Mouse (Mus musculus): ENCODE data around the gene Zc3h12a. TPM values are rescaled to one million over a fixed set of nuclear protein-coding genes. Genes with fewer than 3 reads are reported as not detected.

Zc3h12a gene
- polyA plus RNA-seq, 1 experiment from 2014 or later = 0.14 TPM

DNA sequence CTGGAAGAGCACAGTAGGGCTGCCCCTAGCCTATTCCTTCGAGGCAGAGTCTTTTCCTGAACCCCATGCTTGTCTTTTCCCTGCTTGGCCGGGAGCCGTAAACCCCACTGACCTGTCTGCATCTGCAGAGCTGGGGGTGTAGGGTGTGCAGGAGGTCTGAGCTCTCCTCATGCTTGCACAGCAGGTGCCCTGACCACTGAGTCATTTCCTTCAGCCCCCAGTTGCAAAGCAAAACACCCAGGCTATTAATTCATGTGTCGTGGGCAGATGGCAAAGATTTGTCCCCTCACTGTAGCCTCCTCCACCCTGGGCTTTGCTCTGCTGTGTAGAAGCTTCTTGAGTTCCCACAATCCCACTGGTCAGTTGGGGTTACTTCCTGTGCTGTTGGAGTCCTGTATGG lies 30.2 kb downstream of the Zc3h12a start:
- no peak overlapping the region for H3K9ac ChIP-seq (replicated peaks)
- peaks cover 7% of the 10 kb centered on the region for H3K36me3 ChIP-seq
- no peak for ATAC-seq (replicated peaks)
- no peak overlapping the region for H3K27ac ChIP-seq (replicated peaks)
- H3K4me2 ChIP-seq (replicated peaks) = no peak overlapping the region
- no peaks in the 10 kb centered on the region for H3K9me3 ChIP-seq
- no peak overlapping the region for H3K4me3 ChIP-seq
- no peaks in the 10 kb centered on the region for H3K27me3 ChIP-seq
- no peaks in the 10 kb centered on the region; the same call in 1 of the 2 replicates for H3K4me1 ChIP-seq
- WGBS = 84% methylated on average over 4 of the region's 4 CpGs

DNA sequence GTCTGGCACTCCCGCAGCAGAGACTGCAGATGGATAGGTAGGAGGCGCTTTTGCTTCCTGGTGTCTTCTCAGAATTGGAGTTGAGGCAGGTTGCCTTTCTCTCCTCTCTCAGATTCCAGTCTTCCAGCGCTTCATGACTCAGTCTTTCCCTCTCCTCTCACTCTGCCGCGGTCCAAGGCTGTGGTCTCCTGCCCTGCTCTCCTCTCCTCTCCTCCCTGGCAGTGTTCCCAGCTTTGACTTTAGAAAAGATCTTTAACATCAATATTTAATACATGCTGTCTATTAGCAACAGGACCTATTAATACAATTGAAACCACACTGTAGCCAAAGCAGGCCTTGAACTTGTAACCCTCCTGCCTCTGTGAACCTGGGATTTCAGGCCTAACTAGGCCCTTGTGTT lies 31.6 kb downstream of the Zc3h12a start:
- no peaks in the 10 kb centered on the region; the same call in 1 of the 2 replicates for H3K4me1 ChIP-seq
- no peak overlapping the region for H3K9ac ChIP-seq (replicated peaks)
- no peaks in the 10 kb centered on the region for H3K27me3 ChIP-seq
- H3K4me3 ChIP-seq = no peak overlapping the region
- no peaks in the 10 kb centered on the region for H3K9me3 ChIP-seq
- peaks cover 16% of the 10 kb centered on the region for H3K36me3 ChIP-seq
- no peak overlapping the region for H3K27ac ChIP-seq (replicated peaks)
- no peak for ATAC-seq (replicated peaks)
- WGBS = 98% methylated on average over 5 of the region's 5 CpGs
- no peak overlapping the region for H3K4me2 ChIP-seq (replicated peaks)

DNA sequence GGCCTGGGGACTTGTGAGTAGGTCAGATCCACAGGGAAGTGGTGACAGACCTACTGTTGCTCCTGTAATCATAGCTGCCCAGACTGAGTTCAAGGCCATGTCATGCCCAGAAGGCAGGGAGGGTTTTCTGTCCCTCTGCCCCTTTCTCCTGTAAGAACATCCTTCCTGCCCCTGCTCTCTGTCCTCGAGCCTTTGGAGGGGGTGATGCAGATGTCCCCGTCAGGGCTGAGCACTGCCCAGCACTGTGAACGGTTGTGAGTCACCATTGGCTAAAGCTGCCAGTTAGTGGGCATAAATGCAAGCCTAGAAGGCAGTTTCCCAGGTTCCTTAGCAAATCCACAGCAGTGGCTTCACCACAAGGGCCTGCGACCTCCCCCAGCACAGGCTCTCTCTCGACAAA lies 34.6 kb downstream of the Zc3h12a start:
- no peak overlapping the region for H3K4me3 ChIP-seq
- no peaks in the 10 kb centered on the region for H3K27me3 ChIP-seq
- no peaks in the 10 kb centered on the region for H3K4me1 ChIP-seq
- H3K9ac ChIP-seq (replicated peaks) = no peak overlapping the region
- ATAC-seq (replicated peaks) = no peak
- H3K36me3 ChIP-seq = peaks cover 37% of the 10 kb centered on the region
- no peak overlapping the region for H3K4me2 ChIP-seq (replicated peaks)
- H3K27ac ChIP-seq (replicated peaks) = no peak overlapping the region
- no peaks in the 10 kb centered on the region for H3K9me3 ChIP-seq
- 88% methylated on average over 5 of the region's 5 CpGs for WGBS

DNA sequence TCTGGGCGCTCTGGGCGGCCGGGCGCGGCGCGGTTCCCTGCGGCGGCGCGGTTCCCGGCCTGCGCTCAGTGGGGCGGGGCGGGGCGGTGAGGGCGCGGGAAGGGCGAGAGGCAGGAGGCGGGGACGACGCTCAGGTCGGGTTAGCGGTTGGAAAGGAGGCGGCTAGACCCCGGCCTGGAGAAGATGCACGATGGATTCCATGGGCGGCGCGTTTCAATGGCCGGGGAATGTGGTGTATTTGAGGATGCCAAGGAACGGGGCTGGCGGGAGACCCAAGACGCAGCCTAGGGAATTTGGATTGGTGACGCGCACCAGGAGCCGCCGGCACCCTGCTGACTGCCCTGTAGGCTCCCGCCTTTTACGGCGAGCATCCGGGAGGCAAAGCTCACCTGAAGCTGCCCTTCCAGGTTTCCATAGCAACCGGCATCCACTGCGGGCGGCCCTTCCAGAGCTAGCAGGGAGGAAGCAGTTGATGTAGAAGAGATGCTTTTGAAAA lies 42.2 kb downstream of the Zc3h12a start:
- Histone ChIP-seq H3K9ac (replicated peaks) (peak overlapping the region; percentile 98), H3K4me3 (peak overlapping the region; percentile 98), H3K4me2 (replicated peaks) (peak overlapping the region; percentile 91), H3K9me3 (no peaks in the 10 kb centered on the region), H3K36me3 (peaks cover 26% of the 10 kb centered on the region), H3K27ac (replicated peaks) (peak overlapping the region; percentile 99), H3K27me3 (no peaks in the 10 kb centered on the region), H3K4me1 (peaks cover 23% of the 10 kb centered on the region)
- under 1% methylated on average over 45 of the region's 45 CpGs for WGBS
- ATAC-seq (replicated peaks) = peak; percentile 93

DNA sequence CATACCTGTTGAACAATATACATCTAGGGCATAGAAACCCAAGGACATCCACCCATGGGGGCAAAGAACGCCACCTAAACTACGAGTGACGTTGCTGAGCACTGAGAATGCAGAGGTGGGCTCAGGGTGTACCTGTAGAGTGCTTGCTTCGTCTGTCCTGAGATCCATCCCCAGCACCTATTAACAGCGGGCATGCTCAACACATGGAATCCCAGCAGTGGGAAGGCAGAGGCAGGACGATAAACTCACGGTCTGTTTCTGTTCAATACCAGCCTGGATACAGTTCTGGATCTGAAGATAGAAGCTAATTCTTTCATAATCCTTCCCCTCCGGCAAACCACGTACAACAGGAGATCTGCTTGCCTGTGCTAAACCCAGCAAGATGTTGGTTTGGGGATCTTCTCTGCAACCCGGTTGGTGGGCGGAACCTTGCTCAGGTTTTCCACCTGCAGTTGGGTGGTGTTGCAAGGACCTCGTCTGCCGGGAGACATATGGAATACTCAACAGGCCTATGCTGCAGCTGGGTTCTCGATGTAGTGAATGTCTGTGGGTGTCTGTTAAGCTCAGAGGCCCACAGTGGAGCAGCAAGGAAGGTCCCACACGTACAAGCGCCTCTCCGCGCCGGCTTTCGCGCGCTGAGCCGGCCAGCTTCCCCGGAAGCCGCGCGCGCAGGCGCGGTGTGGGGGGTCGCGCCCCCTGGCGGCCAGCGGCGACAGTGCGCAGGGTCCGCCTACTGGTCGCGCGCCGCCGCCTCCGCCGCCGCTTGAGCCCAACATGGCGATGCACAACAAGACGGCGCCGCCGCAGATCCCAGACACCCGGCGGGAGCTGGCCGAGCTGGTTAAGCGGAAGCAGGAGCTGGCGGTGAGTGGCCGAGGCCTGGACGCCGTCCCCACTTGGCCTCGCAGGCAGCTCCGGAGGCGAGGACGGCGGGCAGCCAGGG lies 43.0 kb downstream of the Zc3h12a start, which contains the start of gene Meaf6:
Gene Meaf6, plus strand, starts transcription at position 732 of the 943 bp plus-strand sequence.
- Histone ChIP-seq H3K9me3 (no peaks in the 10 kb centered on the region), H3K4me2 (replicated peaks) (peak within 1 kb of the TSS; percentile 91), H3K36me3 (peaks cover 19% of the 10 kb centered on the region), H3K27ac (replicated peaks) (peak within 1 kb of the TSS; percentile 99), H3K9ac (replicated peaks) (peak within 1 kb of the TSS; percentile 98), H3K27me3 (no peaks in the 10 kb centered on the region), H3K4me3 (peak within 1 kb of the TSS; percentile 98), H3K4me1 (peaks cover 23% of the 10 kb centered on the region)
- ATAC-seq (replicated peaks) = peak; percentile 94
- 2% methylated on average over 63 of the region's 63 CpGs for WGBS

DNA sequence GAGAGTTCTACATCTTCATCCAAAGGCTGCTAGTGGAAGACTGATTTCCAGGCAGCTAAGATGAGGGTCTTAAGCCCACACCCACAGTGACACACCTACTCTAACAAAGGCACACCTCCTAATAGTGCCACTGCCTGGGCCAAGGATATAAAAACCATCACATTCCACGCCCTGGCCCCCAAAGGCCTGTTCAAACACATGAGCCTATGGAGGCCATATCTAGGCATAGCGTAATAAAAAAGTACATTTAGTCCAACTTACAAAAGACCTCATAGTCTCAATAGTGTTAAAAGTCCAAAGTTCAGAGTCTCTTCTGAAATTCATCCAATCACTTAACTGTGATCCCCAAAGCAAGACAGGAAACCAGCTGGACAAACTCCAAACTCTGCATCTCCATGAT lies 48.9 kb downstream of the Zc3h12a start:
- ATAC-seq (replicated peaks) = no peak
- Histone ChIP-seq H3K4me1 (no peaks in the 10 kb centered on the region), H3K4me2 (replicated peaks) (no peak overlapping the region), H3K9ac (replicated peaks) (no peak overlapping the region), H3K36me3 (peaks cover 23% of the 10 kb centered on the region), H3K27me3 (no peaks in the 10 kb centered on the region), H3K9me3 (no peaks in the 10 kb centered on the region), H3K4me3 (no peak overlapping the region), H3K27ac (replicated peaks) (no peak overlapping the region)
- WGBS = 85% methylated on average over 2 of the region's 2 CpGs

DNA sequence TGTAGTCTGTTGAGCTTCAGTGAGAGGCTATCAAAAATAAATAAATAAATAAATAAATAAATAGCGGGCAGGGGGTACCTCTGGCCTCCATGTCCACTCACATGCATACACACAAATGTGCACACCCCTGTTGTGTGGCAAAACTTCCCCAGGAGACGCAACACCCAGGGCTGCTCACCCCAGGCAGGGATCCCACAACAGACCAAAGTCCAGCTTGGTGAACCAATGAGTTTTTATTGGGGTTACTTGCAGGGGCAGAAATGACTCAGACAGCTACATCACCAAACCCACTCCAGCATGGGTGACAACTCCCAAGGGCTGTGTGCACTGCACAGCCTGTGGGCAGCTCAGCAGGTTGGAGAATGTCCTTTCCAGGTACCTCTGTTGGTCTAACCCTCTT lies 49.9 kb downstream of the Zc3h12a start:
- no peaks in the 10 kb centered on the region for H3K27me3 ChIP-seq
- H3K4me3 ChIP-seq = no peak overlapping the region
- peaks cover 33% of the 10 kb centered on the region for H3K36me3 ChIP-seq
- no peak for ATAC-seq (replicated peaks)
- no peak overlapping the region for H3K27ac ChIP-seq (replicated peaks)
- WGBS = 94% methylated on average over 2 of the region's 2 CpGs
- H3K9me3 ChIP-seq = no peaks in the 10 kb centered on the region
- H3K4me2 ChIP-seq (replicated peaks) = no peak overlapping the region
- no peak overlapping the region for H3K9ac ChIP-seq (replicated peaks)
- H3K4me1 ChIP-seq = no peaks in the 10 kb centered on the region

Other genes starting within 250 kb of the Zc3h12a start
- gene Epha10, start 246.9 kb downstream of the Zc3h12a start, polyA plus RNA-seq (2015; fragmentation: Nextera tagmentation; extraction: Ambion mirVana) = 1.3 and 1.4 TPM in 2 replicates
- gene 9930104L06Rik, start 190.8 kb downstream of the Zc3h12a start, polyA plus RNA-seq (2015; fragmentation: Nextera tagmentation; extraction: Ambion mirVana) = 16.2 and 20.0 TPM in 2 replicates
- gene Cdca8, start 188.5 kb downstream of the Zc3h12a start, polyA plus RNA-seq (2015; fragmentation: Nextera tagmentation; extraction: Ambion mirVana) = 81.4 and 87.0 TPM in 2 replicates
- 2.7 and 4.5 TPM in 2 replicates for gene Rspo1, start 141.4 kb downstream of the Zc3h12a start, polyA plus RNA-seq (2015; fragmentation: Nextera tagmentation; extraction: Ambion mirVana)
- gene Gnl2, start 111.3 kb downstream of the Zc3h12a start, polyA plus RNA-seq (2015; fragmentation: Nextera tagmentation; extraction: Ambion mirVana) = 93.6 and 95.8 TPM in 2 replicates
- gene Dnali1, start 62.1 kb downstream of the Zc3h12a start, polyA plus RNA-seq (2015; fragmentation: Nextera tagmentation; extraction: Ambion mirVana) = 0.52 and 1.2 TPM in 2 replicates
- gene Snip1, start 61.2 kb downstream of the Zc3h12a start, polyA plus RNA-seq (2015; fragmentation: Nextera tagmentation; extraction: Ambion mirVana) = 31.0 and 31.1 TPM in 2 replicates
- gene Meaf6, start 42.7 kb downstream of the Zc3h12a start, polyA plus RNA-seq (2015; fragmentation: Nextera tagmentation; extraction: Ambion mirVana) = 151 and 153 TPM in 2 replicates